Mouse (Mus musculus) midbrain, embryonic 11.5 days (tissue): ENCODE measurements at regions not wholly inside any gene's neighbourhood (a gene's known extent, or its start where the extent isn't known, plus 50 kb on each side); places are given as distances from the start of the nearest gene placed in this dataset.
"Not testable (repeated sequence)": the region's sequence is repeated elsewhere in the genome, so short reads cannot be mapped to it uniquely, and the experiment has no call there.

Source experiments
- ATAC-seq: fragments of 200-750 bp; cut with Nextera tagmentation; 2 replicates; pipeline ENCODE4 v1.8.0; 2017; ENCODE audit warnings: moderate TSS enrichment, moderate library complexity; ENCODE audit not compliant: low FRiP score
- DNase-seq: peaks from one replicate; pipeline ENCODE4 v3.0.0; 2015; ENCODE audit warnings: low spot score; ENCODE audit errors: missing footprints
- H3K27ac ChIP-seq: fragments of 300-500 bp; sonication (generic); 2 replicates; pipeline ENCODE4 v1.5.1; 2014; ENCODE audit warnings: low read depth, low read length
- H3K27me3 ChIP-seq: fragments of 300-500 bp; sonication (generic); 2 replicates; pipeline ENCODE4 v1.6.1; 2014; ENCODE audit warnings: mild to moderate bottlenecking, low read length, moderate library complexity, mixed read lengths; ENCODE audit not compliant: control insufficient read depth, insufficient read depth
- H3K36me3 ChIP-seq: fragments of 300-500 bp; sonication (generic); 2 replicates; pipeline ENCODE4 v1.6.1; 2014; ENCODE audit warnings: mild to moderate bottlenecking, low read length, moderate library complexity, mixed read lengths; ENCODE audit not compliant: control insufficient read depth, insufficient read depth
- H3K4me1 ChIP-seq: fragments of 300-500 bp; sonication (generic); 2 replicates; pipeline ENCODE4 v1.6.1; 2014; ENCODE audit warnings: low read length; ENCODE audit not compliant: control insufficient read depth, insufficient read depth
- H3K4me2 ChIP-seq: fragments of 300-500 bp; sonication (generic); 2 replicates; pipeline ENCODE4 v1.6.1; 2014; ENCODE audit warnings: mild to moderate bottlenecking, moderate library complexity
- H3K4me3 ChIP-seq: fragments of 300-500 bp; sonication (generic); 2 replicates; pipeline ENCODE4 v1.5.1; 2014; ENCODE audit warnings: low read depth, low read length
- H3K9ac ChIP-seq: fragments of 300-500 bp; sonication (generic); 2 replicates; pipeline ENCODE4 v1.6.1; 2014; ENCODE audit warnings: low read length
- H3K9me3 ChIP-seq: fragments of 300-500 bp; sonication (generic); 2 replicates; pipeline ENCODE4 v1.6.1; 2016; ENCODE audit warnings: low read length; ENCODE audit not compliant: control insufficient read depth
- WGBS: fragments of 180-500 bp; shearing (Covaris S2); extraction: QIAGEN DNeasy Blood & Tissue Kit; methylation state at CpG from one replicate; pipeline ENCODE4 v1.1.7; 2014; 5-methylcytosine and 5-hydroxymethylcytosine counted together

GRCm38 (mm10) chr9:17742308-17742707, 549.6 kb upstream of the Chordc1 start:
- no peak overlapping the region for H3K4me3 ChIP-seq
- no peak overlapping the region for H3K9ac ChIP-seq
- ATAC-seq (no peak), DNase-seq (no peak)
- H3K4me2 ChIP-seq, result no peak overlapping the region
- H3K36me3 ChIP-seq, result no peaks in the 10 kb centered on the region
- no peaks in the 10 kb centered on the region for H3K27me3 ChIP-seq
- no peaks in the 10 kb centered on the region for H3K9me3 ChIP-seq
- no peak overlapping the region for H3K27ac ChIP-seq
- 87% methylated on average over 1 of the region's 1 CpGs for whole genome bisulfite sequencing
- H3K4me1 ChIP-seq, result no peaks in the 10 kb centered on the region

- Histone ChIP-seq H3K4me3 (no peak overlapping the region), H3K9ac (no peak overlapping the region), H3K4me2 (no peak overlapping the region), H3K27me3 (no peaks in the 10 kb centered on the region), H3K36me3 (no peaks in the 10 kb centered on the region), H3K27ac (no peak overlapping the region), H3K4me1 (no peaks in the 10 kb centered on the region), H3K9me3 (no peaks in the 10 kb centered on the region)
- ATAC-seq, result no peak
- no peak for DNase-seq
Measured at GRCm38 (mm10) chr9:17745238-17745637, 546.7 kb upstream of the Chordc1 start.

GRCm38 (mm10) chr9:17745684-17746083, 546.2 kb upstream of the Chordc1 start:
- no peak overlapping the region for H3K4me3 ChIP-seq
- ATAC-seq, result no peak
- DNase-seq, result no peak
- no peak overlapping the region for H3K27ac ChIP-seq
- H3K9ac ChIP-seq, result no peak overlapping the region
- no peaks in the 10 kb centered on the region for H3K4me1 ChIP-seq
- no peak overlapping the region for H3K4me2 ChIP-seq
- H3K9me3 ChIP-seq, result no peaks in the 10 kb centered on the region
- no peaks in the 10 kb centered on the region for H3K27me3 ChIP-seq
- H3K36me3 ChIP-seq, result no peaks in the 10 kb centered on the region

GRCm38 (mm10) chr9:17791835-17792234, 500.1 kb upstream of the Chordc1 start:
- not testable (repeated sequence) for H3K4me1 ChIP-seq, H3K27ac ChIP-seq, H3K9ac ChIP-seq, DNase-seq, H3K9me3 ChIP-seq, H3K27me3 ChIP-seq, H3K36me3 ChIP-seq, H3K4me2 ChIP-seq, ATAC-seq, H3K4me3 ChIP-seq
- 18% methylated on average over 2 of the region's 2 CpGs for WGBS

GRCm38 (mm10) chr9:17816730-17817403, 475.1 kb upstream of the Chordc1 start:
- no peak overlapping the region for H3K27ac ChIP-seq
- no peak overlapping the region for H3K4me2 ChIP-seq
- no peak overlapping the region for H3K9ac ChIP-seq
- peak; percentile 69 for ATAC-seq
- no peak overlapping the region for H3K4me3 ChIP-seq
- 2% methylated on average over 3 of the region's 3 CpGs for WGBS
- DNase-seq, result peak; percentile 83
- no peaks in the 10 kb centered on the region for H3K27me3 ChIP-seq
- no peaks in the 10 kb centered on the region for H3K9me3 ChIP-seq
- no peaks in the 10 kb centered on the region for H3K36me3 ChIP-seq
- H3K4me1 ChIP-seq, result 0 out of 2 replicates have a peak, but pooled peaks cover 2% of the 10 kb centered on the region

GRCm38 (mm10) chr9:17817404-17817736, 474.6 kb upstream of the Chordc1 start:
- no peak overlapping the region for H3K9ac ChIP-seq
- H3K4me1 ChIP-seq, result 0 out of 2 replicates have a peak, but pooled peaks cover 2% of the 10 kb centered on the region
- ATAC-seq (no peak; the same call in 1 of the 2 replicates), DNase-seq (peak; percentile 82)
- no peaks in the 10 kb centered on the region for H3K36me3 ChIP-seq
- WGBS, result 12% methylated on average over 1 of the region's 1 CpGs
- H3K27me3 ChIP-seq, result no peaks in the 10 kb centered on the region
- H3K4me2 ChIP-seq, result no peak overlapping the region
- no peak overlapping the region for H3K27ac ChIP-seq
- H3K9me3 ChIP-seq, result no peaks in the 10 kb centered on the region
- H3K4me3 ChIP-seq, result no peak overlapping the region

GRCm38 (mm10) chr9:17865528-17865927, 426.4 kb upstream of the Chordc1 start:
- DNase-seq, result no peak

GRCm38 (mm10) chr9:17874795-17875194, 417.1 kb upstream of the Chordc1 start:
- ATAC-seq (no peak), DNase-seq (no peak)
- WGBS, result 28% methylated on average over 2 of the region's 2 CpGs
- no peak overlapping the region for H3K4me2 ChIP-seq
- no peak overlapping the region for H3K4me3 ChIP-seq
- no peaks in the 10 kb centered on the region for H3K27me3 ChIP-seq
- no peaks in the 10 kb centered on the region for H3K36me3 ChIP-seq
- no peaks in the 10 kb centered on the region for H3K9me3 ChIP-seq
- no peak overlapping the region for H3K9ac ChIP-seq
- H3K4me1 ChIP-seq, result no peaks in the 10 kb centered on the region
- H3K27ac ChIP-seq, result no peak overlapping the region

More at GRCm38 (mm10) chr9:17865528-17865927, 426.4 kb upstream of the Chordc1 start:
- no peaks in the 10 kb centered on the region for H3K36me3 ChIP-seq
- no peak overlapping the region for H3K4me2 ChIP-seq
- H3K9ac ChIP-seq, result no peak overlapping the region
- H3K4me1 ChIP-seq, result no peaks in the 10 kb centered on the region
- no peak for ATAC-seq
- H3K9me3 ChIP-seq, result no peaks in the 10 kb centered on the region
- no peak overlapping the region for H3K27ac ChIP-seq
- H3K4me3 ChIP-seq, result no peak overlapping the region
- H3K27me3 ChIP-seq, result no peaks in the 10 kb centered on the region
- WGBS, result 85% methylated on average over 2 of the region's 2 CpGs
